Mouse (Mus musculus): ENCODE measurements around the gene Ece1. TPM values are rescaled to one million over a fixed set of nuclear protein-coding genes. Genes with fewer than 3 reads are reported as not detected.

Ece1 gene
- polyA plus RNA-seq, 1 experiment: 33.7 TPM

GRCm38 (mm10) chr4:138003909-138004610 lies 142.0 kb downstream of the Ece1 start:
- H3K4me3 ChIP-seq (ENCODE audit: insufficient read depth, low read depth, low read length): no peak overlapping the region
- no peaks in the 10 kb centered on the region for H3K27me3 ChIP-seq (replicated peaks; ENCODE audit: control insufficient read depth, insufficient read depth, low read length)
- WGBS: 47% methylated on average over 11 of the region's 11 CpGs
- peaks cover 2% of the 10 kb centered on the region for H3K36me3 ChIP-seq (ENCODE audit: control insufficient read depth, insufficient read depth, low read length)
- H3K27ac ChIP-seq (ENCODE audit: insufficient read depth, low read depth, low read length): peak overlapping the region; percentile 85
- peak; percentile 85 for DNase-seq
- peaks cover 28% of the 10 kb centered on the region for H3K4me1 ChIP-seq (ENCODE audit: control insufficient read depth, insufficient read depth, low read length)
- no peak for TF ChIP-seq POLR2A (IDR thresholded peaks at IDR 0.05; ENCODE audit: low read depth, low read length)
- TF ChIP-seq CTCF (conservative IDR thresholded peaks at IDR 0.05; ENCODE audit: insufficient read depth, insufficient read length, low read depth, low read length): no peak

- H3K4me1 ChIP-seq (ENCODE audit: control insufficient read depth, insufficient read depth, low read length): peaks cover 22% of the 10 kb centered on the region
- H3K27ac ChIP-seq (ENCODE audit: insufficient read depth, low read depth, low read length): no peak overlapping the region
- no peak overlapping the region for H3K4me3 ChIP-seq (ENCODE audit: insufficient read depth, low read depth, low read length)
- TF ChIP-seq POLR2A (IDR thresholded peaks at IDR 0.05; ENCODE audit: low read depth, low read length) (no peak), CTCF (conservative IDR thresholded peaks at IDR 0.05; ENCODE audit: insufficient read depth, insufficient read length, low read depth, low read length) (no peak)
- peaks cover 2% of the 10 kb centered on the region for H3K36me3 ChIP-seq (ENCODE audit: control insufficient read depth, insufficient read depth, low read length)
- DNase-seq: no peak
- H3K27me3 ChIP-seq (replicated peaks; ENCODE audit: control insufficient read depth, insufficient read depth, low read length): no peaks in the 10 kb centered on the region
- WGBS: 68% methylated on average over 1 of the region's 1 CpGs
Observed at GRCm38 (mm10) chr4:138005781-138006180, 143.7 kb downstream of the Ece1 start.

GRCm38 (mm10) chr4:138006951-138007613 lies 145.0 kb downstream of the Ece1 start:
- Histone ChIP-seq H3K4me1 (ENCODE audit: control insufficient read depth, insufficient read depth, low read length) (peaks cover 19% of the 10 kb centered on the region), H3K4me3 (ENCODE audit: insufficient read depth, low read depth, low read length) (no peak overlapping the region), H3K27me3 (replicated peaks; ENCODE audit: control insufficient read depth, insufficient read depth, low read length) (no peaks in the 10 kb centered on the region), H3K27ac (ENCODE audit: insufficient read depth, low read depth, low read length) (no peak overlapping the region), H3K36me3 (ENCODE audit: control insufficient read depth, insufficient read depth, low read length) (no peaks in the 10 kb centered on the region)
- DNase-seq: no peak
- TF ChIP-seq POLR2A (IDR thresholded peaks at IDR 0.05; ENCODE audit: low read depth, low read length) (no peak), CTCF (conservative IDR thresholded peaks at IDR 0.05; ENCODE audit: insufficient read depth, insufficient read length, low read depth, low read length) (no peak)
- 69% methylated on average over 9 of the region's 9 CpGs for WGBS

- TF ChIP-seq POLR2A (IDR thresholded peaks at IDR 0.05; ENCODE audit: low read depth, low read length): no peak
- no peak for TF ChIP-seq CTCF (conservative IDR thresholded peaks at IDR 0.05; ENCODE audit: insufficient read depth, insufficient read length, low read depth, low read length)
- no peaks in the 10 kb centered on the region for H3K27me3 ChIP-seq (replicated peaks; ENCODE audit: control insufficient read depth, insufficient read depth, low read length)
- peaks cover 13% of the 10 kb centered on the region for H3K4me1 ChIP-seq (ENCODE audit: control insufficient read depth, insufficient read depth, low read length)
- no peak for DNase-seq
- no peaks in the 10 kb centered on the region for H3K36me3 ChIP-seq (ENCODE audit: control insufficient read depth, insufficient read depth, low read length)
- WGBS: 85% methylated on average over 6 of the region's 6 CpGs
- H3K27ac ChIP-seq (ENCODE audit: insufficient read depth, low read depth, low read length): no peak overlapping the region
- H3K4me3 ChIP-seq (ENCODE audit: insufficient read depth, low read depth, low read length): no peak overlapping the region
Observed at GRCm38 (mm10) chr4:138008646-138009045, 146.6 kb downstream of the Ece1 start.

- no peak for DNase-seq
- H3K27me3 ChIP-seq (replicated peaks; ENCODE audit: control insufficient read depth, insufficient read depth, low read length): no peaks in the 10 kb centered on the region
- TF ChIP-seq POLR2A (IDR thresholded peaks at IDR 0.05; ENCODE audit: low read depth, low read length): no peak
- TF ChIP-seq CTCF (conservative IDR thresholded peaks at IDR 0.05; ENCODE audit: insufficient read depth, insufficient read length, low read depth, low read length): no peak
- H3K4me1 ChIP-seq (ENCODE audit: control insufficient read depth, insufficient read depth, low read length): peaks cover 5% of the 10 kb centered on the region; the same call in 1 of the 2 replicates
- WGBS: 78% methylated on average over 4 of the region's 4 CpGs
- no peak overlapping the region for H3K27ac ChIP-seq (ENCODE audit: insufficient read depth, low read depth, low read length)
- H3K4me3 ChIP-seq (ENCODE audit: insufficient read depth, low read depth, low read length): no peak overlapping the region
- no peaks in the 10 kb centered on the region for H3K36me3 ChIP-seq (ENCODE audit: control insufficient read depth, insufficient read depth, low read length)
Observed at GRCm38 (mm10) chr4:138009786-138010502, 147.9 kb downstream of the Ece1 start.

GRCm38 (mm10) chr4:138013723-138014479 lies 151.9 kb downstream of the Ece1 start:
- no peaks in the 10 kb centered on the region; the same call in 1 of the 2 replicates for H3K36me3 ChIP-seq (ENCODE audit: control insufficient read depth, insufficient read depth, low read length)
- no peak overlapping the region for H3K4me3 ChIP-seq (ENCODE audit: insufficient read depth, low read depth, low read length)
- H3K27me3 ChIP-seq (replicated peaks; ENCODE audit: control insufficient read depth, insufficient read depth, low read length): no peaks in the 10 kb centered on the region
- WGBS: 78% methylated on average over 15 of the region's 15 CpGs
- H3K4me1 ChIP-seq (ENCODE audit: control insufficient read depth, insufficient read depth, low read length): peaks cover 10% of the 10 kb centered on the region
- no peak overlapping the region for H3K27ac ChIP-seq (ENCODE audit: insufficient read depth, low read depth, low read length)
- TF ChIP-seq POLR2A (IDR thresholded peaks at IDR 0.05; ENCODE audit: low read depth, low read length) (no peak), CTCF (conservative IDR thresholded peaks at IDR 0.05; ENCODE audit: insufficient read depth, insufficient read length, low read depth, low read length) (no peak)
- DNase-seq: no peak

Other genes starting within 250 kb of the Ece1 start
- gene Rap1gap, start 197.5 kb upstream of the Ece1 start, polyA plus RNA-seq (2012; rRNA removed): 213 and 248 TPM in 2 replicates
- gene Alpl, start 65.9 kb upstream of the Ece1 start, polyA plus RNA-seq (2012; rRNA removed): 564 and 569 TPM in 2 replicates
- 53.5 and 54.0 TPM in 2 replicates for gene Eif4g3, start 130.8 kb downstream of the Ece1 start, polyA plus RNA-seq (2012; rRNA removed)